Mouse (Mus musculus) neural tube, embryonic 11.5 days (tissue): ENCODE measurements around the gene Best2. TPM values are rescaled to one million over a fixed set of nuclear protein-coding genes. Genes with fewer than 3 reads are reported as not detected.

Experiments
- ATAC-seq: fragments of 200-750 bp; cut with Nextera tagmentation; 2 replicates; pipeline ENCODE4 v1.8.0; 2017; ENCODE audit warnings: moderate number of reproducible peaks, mild to moderate bottlenecking, moderate TSS enrichment, moderate library complexity; ENCODE audit not compliant: insufficient read depth, low FRiP score, low TSS enrichment
- DNase-seq: peaks from one replicate; pipeline ENCODE4 v3.0.0-alpha.2; 2015; ENCODE audit warnings: low spot score
- H3K27ac ChIP-seq: fragments of 300-500 bp; sonication (generic); 2 replicates; pipeline ENCODE4 v1.5.1; 2014; ENCODE audit warnings: low read depth, mild to moderate bottlenecking, low read length
- H3K27me3 ChIP-seq: fragments of 300-500 bp; sonication (generic); 2 replicates; pipeline ENCODE4 v1.6.1; 2014; ENCODE audit warnings: mild to moderate bottlenecking, low read length, mixed read lengths; ENCODE audit not compliant: control insufficient read depth, insufficient read depth
- H3K36me3 ChIP-seq: fragments of 300-500 bp; sonication (generic); 2 replicates; pipeline ENCODE4 v1.6.1; 2014; ENCODE audit warnings: mild to moderate bottlenecking, low read length, moderate library complexity, mixed read lengths; ENCODE audit not compliant: control insufficient read depth, insufficient read depth
- H3K4me1 ChIP-seq: fragments of 300-500 bp; sonication (generic); 2 replicates; pipeline ENCODE4 v1.6.1; 2014; ENCODE audit warnings: low read length, mixed read lengths; ENCODE audit not compliant: control insufficient read depth, insufficient read depth
- H3K4me2 ChIP-seq: fragments of 300-500 bp; sonication (generic); 2 replicates; pipeline ENCODE4 v1.6.1; 2014; ENCODE audit warnings: low read depth, mild to moderate bottlenecking, moderate library complexity
- H3K4me3 ChIP-seq: fragments of 300-500 bp; sonication (generic); 2 replicates; pipeline ENCODE4 v1.5.1; 2014; ENCODE audit warnings: low read depth, low read length
- H3K9ac ChIP-seq: fragments of 300-500 bp; sonication (generic); 2 replicates; pipeline ENCODE4 v1.6.1; 2014; ENCODE audit warnings: mild to moderate bottlenecking, low read length
- H3K9me3 ChIP-seq: fragments of 300-500 bp; sonication (generic); 2 replicates; pipeline ENCODE4 v1.6.1; 2016; ENCODE audit warnings: low read length; ENCODE audit not compliant: control insufficient read depth
- WGBS: fragments of 180-500 bp; shearing (Covaris S2); extraction: QIAGEN DNeasy Blood & Tissue Kit; methylation state at CpG from one replicate; pipeline ENCODE4 v1.1.7; 2014; 5-methylcytosine and 5-hydroxymethylcytosine counted together
- polyA plus RNA-seq: library from polyadenylated mRNA; unstranded; fragments of >200 nt; fragmentation: Nextera tagmentation; extraction: Ambion mirVana; gene quantifications from 2 replicates; pipeline ENCODE4 v1.2.1, GENCODE M21; 2014

The Best2 gene
- polyA plus RNA-seq, 1 experiment from 2014 or later = not detected

- Histone ChIP-seq H3K36me3 (no peaks in the 10 kb centered on the region), H3K4me2 (no peak overlapping the region), H3K4me1 (peaks cover 46% of the 10 kb centered on the region), H3K27ac (no peak overlapping the region), H3K9me3 (no peaks in the 10 kb centered on the region), H3K27me3 (peaks cover 37% of the 10 kb centered on the region), H3K4me3 (no peak overlapping the region), H3K9ac (no peak overlapping the region)
- ATAC-seq = no peak
- no peak for DNase-seq
- WGBS = 80% methylated on average over 15 of the region's 15 CpGs
Measured at GRCm38 (mm10) chr8:84981644-84982498, 32.5 kb downstream of the Best2 start.

DNA sequence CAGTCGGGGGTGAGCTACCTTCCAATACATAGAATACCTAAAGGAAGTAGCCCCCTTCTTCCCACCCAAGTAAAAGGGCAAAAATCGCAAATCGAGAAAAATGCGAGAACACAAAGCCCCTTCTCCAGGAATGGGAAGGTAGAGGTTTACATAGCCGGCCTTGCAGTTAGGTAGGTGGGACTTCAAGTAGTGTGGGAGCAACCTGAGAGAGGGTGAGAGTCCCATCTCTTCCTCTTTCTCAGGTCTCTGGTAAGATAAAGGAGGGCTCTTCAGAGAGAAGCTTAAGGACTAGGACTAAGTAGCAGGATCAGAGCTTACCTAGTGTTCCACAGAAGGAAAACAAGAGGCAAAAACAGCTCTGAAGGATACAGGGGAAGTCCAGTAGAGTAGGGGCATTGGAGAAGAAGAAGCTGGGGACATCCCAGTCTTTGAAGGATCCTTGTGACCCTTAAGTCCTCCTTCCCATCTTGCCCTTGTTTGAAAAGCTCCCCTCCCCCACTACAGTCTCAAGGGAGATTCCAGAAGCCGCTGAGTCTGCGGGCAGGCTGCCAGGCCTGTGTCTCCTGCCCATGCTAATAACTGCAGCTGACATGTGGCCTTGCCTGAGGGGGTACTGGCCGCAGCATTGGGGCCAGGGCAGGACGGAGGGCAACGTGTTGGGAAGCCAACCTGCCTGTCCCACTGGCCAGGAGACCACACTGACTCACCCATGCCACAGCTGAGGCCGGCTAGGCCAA, 33.5 kb downstream of the Best2 start:
- no peaks in the 10 kb centered on the region for H3K9me3 ChIP-seq
- H3K4me1 ChIP-seq = peaks cover 48% of the 10 kb centered on the region
- peaks cover 37% of the 10 kb centered on the region for H3K27me3 ChIP-seq
- peak overlapping the region; percentile 3; the same call in 1 of the 2 replicates for H3K9ac ChIP-seq
- H3K27ac ChIP-seq = no peak overlapping the region
- 42% methylated on average over 11 of the region's 11 CpGs for WGBS
- no peaks in the 10 kb centered on the region for H3K36me3 ChIP-seq
- H3K4me3 ChIP-seq = no peak overlapping the region
- peak overlapping the region; percentile 7; the same call in 1 of the 2 replicates for H3K4me2 ChIP-seq
- no peak for ATAC-seq
- DNase-seq = peak; percentile 47

DNA sequence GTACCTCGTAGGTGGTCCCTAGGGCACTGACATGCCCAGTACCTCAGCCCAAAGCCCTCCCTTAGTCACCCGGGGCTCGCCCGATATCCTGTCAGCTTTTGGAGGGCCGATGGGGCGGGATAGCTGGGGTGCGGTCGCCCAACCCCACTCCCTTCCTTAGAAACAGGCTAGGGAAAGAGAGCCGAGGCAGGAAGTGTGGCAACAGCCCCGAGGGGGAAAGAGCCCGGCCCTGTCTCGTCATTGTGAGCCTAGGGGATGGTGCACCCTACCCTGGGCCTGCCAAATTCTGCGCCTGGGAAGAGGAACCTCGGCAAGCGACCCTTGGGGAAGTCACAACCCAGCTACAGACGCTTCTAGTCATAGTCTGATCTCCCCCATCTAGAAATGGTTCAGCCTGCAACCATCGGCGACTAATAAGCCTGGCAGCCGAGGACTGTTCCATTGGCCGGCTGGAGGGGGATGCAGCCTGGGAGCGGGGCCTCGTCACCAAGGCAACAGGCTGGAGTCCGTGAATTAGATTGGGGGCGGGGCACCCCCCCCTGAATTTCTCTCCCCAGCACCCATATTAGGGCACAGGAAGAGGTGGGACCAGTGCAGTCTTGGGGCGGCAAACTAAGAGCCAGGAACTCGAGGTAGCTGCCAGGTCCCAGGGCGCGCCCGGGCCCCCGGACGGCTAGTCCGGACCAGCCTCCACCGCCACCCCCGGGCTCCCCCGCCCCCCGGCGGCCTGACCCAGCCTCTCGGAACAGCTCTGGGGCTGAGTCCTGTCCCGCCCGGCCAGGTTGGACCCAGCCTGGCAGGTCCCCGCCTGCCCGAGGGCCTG, 34.5 kb downstream of the Best2 start:
- DNase-seq (peak; percentile 84), ATAC-seq (0 out of 2 replicates have a peak, but pooled peaks have one; percentile 11)
- no peak overlapping the region for H3K27ac ChIP-seq
- 4% methylated on average over 42 of the region's 42 CpGs for WGBS
- peaks cover 37% of the 10 kb centered on the region for H3K27me3 ChIP-seq
- peak overlapping the region; percentile 51 for H3K4me2 ChIP-seq
- H3K9me3 ChIP-seq = no peaks in the 10 kb centered on the region
- no peak overlapping the region for H3K9ac ChIP-seq
- H3K36me3 ChIP-seq = no peaks in the 10 kb centered on the region
- peak overlapping the region; percentile 26 for H3K4me3 ChIP-seq
- H3K4me1 ChIP-seq = peaks cover 39% of the 10 kb centered on the region

DNA sequence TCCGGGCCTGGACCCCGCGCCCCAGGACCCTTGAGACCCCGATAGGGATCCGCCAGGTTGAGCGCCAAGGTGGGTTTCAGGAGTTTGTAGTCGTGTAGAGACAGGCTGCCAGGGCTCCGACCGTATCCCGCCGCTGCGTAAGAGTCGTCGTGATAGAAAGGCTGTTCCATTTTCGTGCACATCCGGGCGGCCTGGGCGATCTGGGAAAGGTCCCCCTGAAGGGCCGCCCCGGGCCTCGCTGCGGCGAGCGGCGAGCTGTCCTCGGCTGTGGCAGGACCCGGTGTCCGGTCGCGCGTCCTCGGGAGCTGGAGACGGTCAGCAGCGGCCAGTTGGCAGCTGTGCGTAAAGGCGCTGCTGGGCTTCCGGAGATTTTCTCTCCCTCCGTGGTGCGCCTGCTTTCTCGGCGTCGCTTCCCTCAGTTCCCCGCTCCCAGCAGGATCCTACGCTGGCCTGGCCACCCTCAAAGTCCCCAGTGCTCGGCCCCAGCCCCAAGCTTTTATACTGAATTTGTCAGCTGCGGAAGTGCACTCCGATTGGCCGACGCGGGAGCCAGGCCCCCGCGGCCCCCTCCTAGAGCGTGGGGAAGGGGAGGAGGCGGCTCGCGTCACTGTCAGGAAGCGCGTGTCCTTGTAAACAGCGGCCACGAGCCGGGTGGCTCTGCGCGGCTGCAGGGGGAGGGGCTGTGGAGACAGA, 35.9 kb downstream of the Best2 start, which contains the start of gene Junb:
Gene Junb, minus strand, starts transcription at position 471 of the 693 bp plus-strand sequence.
- H3K9me3 ChIP-seq = no peaks in the 10 kb centered on the region
- no peaks in the 10 kb centered on the region for H3K36me3 ChIP-seq
- DNase-seq (peak; percentile 83), ATAC-seq (peak; percentile 8; the same call in 1 of the 2 replicates)
- H3K27ac ChIP-seq = peak within 1 kb of the TSS; percentile 29; the same call in 1 of the 2 replicates
- peak within 1 kb of the TSS; percentile 44 for H3K4me3 ChIP-seq
- peaks cover 36% of the 10 kb centered on the region for H3K4me1 ChIP-seq
- peak within 1 kb of the TSS; percentile 39 for H3K9ac ChIP-seq
- H3K27me3 ChIP-seq = peaks cover 37% of the 10 kb centered on the region
- H3K4me2 ChIP-seq = peak within 1 kb of the TSS; percentile 79
- WGBS = under 1% methylated on average over 58 of the region's 63 CpGs

- Histone ChIP-seq H3K27ac (peak overlapping the region; percentile 29; the same call in 1 of the 2 replicates), H3K9ac (peak overlapping the region; percentile 39), H3K36me3 (no peaks in the 10 kb centered on the region), H3K9me3 (no peaks in the 10 kb centered on the region), H3K4me2 (peak overlapping the region; percentile 79), H3K4me1 (peaks cover 36% of the 10 kb centered on the region), H3K27me3 (peaks cover 37% of the 10 kb centered on the region), H3K4me3 (peak overlapping the region; percentile 44)
- WGBS = 1% methylated on average over 69 of the region's 70 CpGs
- ATAC-seq = no peak
- DNase-seq = peak; percentile 57
Measured at GRCm38 (mm10) chr8:84977435-84978247, 36.7 kb downstream of the Best2 start.

DNA sequence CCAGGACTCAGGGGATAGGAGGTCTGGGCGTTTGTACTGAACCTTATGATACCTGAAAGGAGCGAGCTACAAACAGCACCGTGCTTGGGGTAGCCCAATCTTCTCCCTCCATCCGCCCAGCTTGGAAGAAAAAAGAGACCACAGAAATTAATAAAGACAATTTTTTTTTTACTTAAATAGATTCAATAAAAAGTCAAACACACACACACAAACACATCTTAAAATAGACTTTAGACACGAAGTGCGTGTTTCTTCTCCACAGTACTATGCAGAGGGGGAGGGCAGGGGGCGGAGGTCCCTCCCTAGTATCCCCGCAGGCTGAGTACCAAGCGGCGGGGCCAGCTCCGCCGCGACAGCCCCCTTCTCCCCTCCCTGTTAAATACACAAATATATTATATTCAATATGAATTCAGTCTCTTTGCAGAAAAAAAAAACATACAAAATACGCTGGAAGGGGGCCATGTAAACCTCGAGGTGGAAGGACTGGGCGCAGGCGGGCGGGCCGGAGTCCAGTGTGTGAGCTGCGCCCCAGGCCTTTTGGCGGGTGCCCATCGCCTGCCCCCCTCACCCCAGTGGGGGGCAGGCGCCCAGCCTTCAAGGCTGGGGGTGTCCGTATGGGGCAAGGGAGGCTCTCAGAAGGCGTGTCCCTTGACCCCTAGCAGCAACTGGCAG, 37.4 kb downstream of the Best2 start:
- ATAC-seq (no peak), DNase-seq (no peak)
- peaks cover 36% of the 10 kb centered on the region for H3K4me1 ChIP-seq
- no peak overlapping the region for H3K9ac ChIP-seq
- peak overlapping the region; percentile 44 for H3K4me3 ChIP-seq
- no peaks in the 10 kb centered on the region for H3K9me3 ChIP-seq
- no peak overlapping the region for H3K27ac ChIP-seq
- H3K4me2 ChIP-seq = peak overlapping the region; percentile 79
- H3K27me3 ChIP-seq = peaks cover 37% of the 10 kb centered on the region
- 1% methylated on average over 25 of the region's 25 CpGs for WGBS
- no peaks in the 10 kb centered on the region; the same call in 1 of the 2 replicates for H3K36me3 ChIP-seq
